Mouse (Mus musculus) liver, postnatal 0 days (tissue): Measurements from ENCODE around the gene Med22.

Experiments
- CTCF ChIP-seq: sonication (generic); IDR thresholded peaks from 2 replicates; pipeline ENCODE4 v1.5.1; 2016; ENCODE audit warnings: antibody characterized with exemption, low read depth
- EP300 ChIP-seq: IDR thresholded peaks from 2 replicates; pipeline ENCODE4 v1.6.1; 2016; ENCODE audit warnings: antibody characterized with exemption, low read depth, mild to moderate bottlenecking

DNA sequence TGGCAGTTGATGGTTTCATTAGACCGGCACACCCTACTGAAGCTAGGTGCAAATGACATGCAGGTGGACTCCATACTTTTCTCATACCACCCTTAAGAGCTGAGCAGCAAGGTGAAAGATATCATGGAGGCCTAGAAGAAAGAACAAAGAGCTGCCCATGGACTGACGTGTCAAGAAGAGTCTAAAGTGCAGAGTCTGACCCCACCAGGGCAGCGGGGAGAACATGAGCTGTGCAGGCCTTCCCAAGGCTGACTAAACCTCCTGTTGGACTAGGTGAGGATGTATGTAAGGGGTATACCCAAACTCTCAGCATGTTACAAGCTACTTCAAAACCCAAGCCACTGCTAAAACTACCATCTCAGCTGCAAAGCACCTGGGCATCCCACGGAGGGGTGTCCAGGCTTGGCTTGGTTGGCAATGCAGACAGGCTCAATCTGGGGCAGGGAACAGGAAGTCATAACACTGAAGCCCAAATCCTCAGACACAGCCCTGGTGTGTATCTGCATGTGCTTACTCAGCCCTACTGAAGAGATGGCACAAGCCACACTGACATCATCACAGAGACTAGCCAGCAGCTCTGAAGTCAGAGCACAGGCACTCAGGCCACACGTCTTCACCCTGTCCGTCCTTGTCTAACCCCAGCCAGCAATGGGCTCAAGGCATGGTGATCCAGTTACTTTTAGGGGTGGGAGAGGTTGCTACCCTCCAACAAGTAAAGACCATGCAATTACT, 17.4 kb upstream of the Med22 start:
- no peak for TF ChIP-seq CTCF
- no peak for TF ChIP-seq EP300
